Mouse (Mus musculus) cerebellum, adult 11 months (tissue): ENCODE results near the gene Cenps.
"Not testable (repeated sequence)": the region's sequence is repeated elsewhere in the genome, so short reads cannot be mapped to it uniquely, and the experiment has no call there.

ENCODE experiments used
- DNase-seq: peaks from one replicate; pipeline ENCODE4 v3.0.0; 2022

Cenps gene

DNA sequence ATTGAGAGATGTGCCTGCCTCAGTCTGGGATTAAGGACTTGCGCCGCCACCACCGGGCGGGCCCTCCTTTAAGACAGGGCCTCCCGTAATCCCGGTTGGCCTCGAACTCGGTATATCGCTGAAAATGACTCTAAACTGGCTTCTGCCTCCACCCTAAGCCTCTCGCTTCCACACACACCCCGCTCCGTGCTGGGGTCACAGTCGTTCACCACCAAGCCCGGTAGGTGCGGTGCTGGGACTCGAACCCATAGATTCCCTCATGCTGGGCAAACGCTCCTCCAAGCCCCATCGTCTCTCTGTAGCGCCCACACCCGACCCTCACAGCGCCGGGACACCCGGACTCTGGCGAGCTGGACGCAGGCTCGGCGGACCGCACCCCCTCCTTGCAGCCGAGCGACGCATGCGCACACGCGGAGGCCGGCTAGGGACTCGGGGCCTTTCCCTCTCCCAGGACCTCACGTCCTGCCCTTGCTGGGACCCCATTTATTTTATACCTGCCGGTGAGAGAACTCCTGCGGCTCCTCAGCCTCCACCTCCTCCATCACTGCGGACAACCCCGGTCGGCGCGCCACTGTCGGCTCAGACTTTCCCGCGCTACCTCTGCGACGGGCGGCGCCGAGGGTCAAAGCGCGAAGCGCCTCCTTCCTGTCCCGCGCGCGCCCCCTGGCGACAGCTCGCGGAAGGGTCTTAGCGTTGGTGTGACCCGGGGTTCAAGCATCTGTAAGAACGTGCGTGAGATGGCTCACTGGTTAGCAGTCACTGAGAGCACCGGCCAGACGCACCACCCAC, at the start of gene Cenps:
Cenps (minus strand) TSS at position 648 of the 789 bp plus-strand sequence.
- DNase-seq = peak; percentile 88

DNA sequence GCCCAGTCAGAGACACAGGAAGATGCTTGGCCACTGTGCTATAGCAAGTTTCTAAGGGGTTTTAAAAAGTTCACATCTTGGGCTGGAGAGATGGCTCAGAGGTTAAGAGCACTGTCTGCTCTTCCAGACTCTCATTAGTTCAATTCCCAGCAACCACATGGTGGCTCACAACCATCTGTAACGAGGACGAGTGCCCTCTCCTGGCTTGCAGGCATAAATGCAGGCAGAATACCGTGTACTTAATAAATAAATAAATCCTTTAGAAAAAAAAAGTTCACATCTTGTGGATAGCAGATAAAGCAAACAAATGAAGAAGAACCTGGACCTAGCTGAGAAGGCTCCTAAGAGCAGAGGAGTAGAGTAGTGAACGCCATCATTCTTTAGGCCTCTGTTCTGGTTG, 45.3 kb upstream of the Cenps start:
- DNase-seq = no peak

DNA sequence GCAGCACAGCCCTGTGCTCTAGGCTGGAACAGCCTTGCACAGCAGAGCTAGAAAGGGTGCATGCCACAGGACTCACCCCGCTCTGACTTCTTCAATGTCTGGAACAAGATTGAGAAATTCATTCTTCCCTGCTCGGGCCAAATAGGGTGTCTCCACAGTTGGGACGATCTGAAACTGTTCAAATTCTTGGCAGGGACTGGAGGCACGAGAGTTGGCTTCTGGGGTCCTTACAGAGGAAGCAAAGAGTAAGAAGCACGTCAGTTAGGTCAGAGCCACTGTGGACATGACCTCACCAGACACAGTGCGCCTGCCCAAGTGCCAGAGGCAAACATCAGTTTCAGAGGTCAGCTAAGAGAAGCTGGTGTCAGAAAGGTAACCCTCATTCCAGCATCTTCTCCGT, 44.8 kb upstream of the Cenps start:
- DNase-seq = no peak

DNA sequence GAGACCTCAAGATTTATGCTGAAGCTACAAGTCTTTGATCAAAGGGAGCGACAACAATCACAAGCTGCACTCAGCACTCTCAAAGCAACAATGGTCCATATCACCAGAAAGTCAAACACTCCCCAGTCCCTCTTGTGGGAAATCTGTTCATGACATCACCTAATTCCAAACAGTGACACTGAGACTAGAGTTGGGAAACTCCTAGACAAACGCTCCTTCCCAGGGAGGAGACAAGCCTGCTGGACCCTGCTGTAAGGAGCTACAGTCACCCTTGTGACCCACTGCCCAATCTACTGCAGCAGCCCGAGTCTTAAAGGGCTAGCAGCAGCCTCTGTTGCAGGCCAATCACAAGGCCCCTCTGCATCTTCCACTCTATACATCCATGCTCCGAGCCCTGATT, 42.1 kb upstream of the Cenps start:
- no peak for DNase-seq

DNA sequence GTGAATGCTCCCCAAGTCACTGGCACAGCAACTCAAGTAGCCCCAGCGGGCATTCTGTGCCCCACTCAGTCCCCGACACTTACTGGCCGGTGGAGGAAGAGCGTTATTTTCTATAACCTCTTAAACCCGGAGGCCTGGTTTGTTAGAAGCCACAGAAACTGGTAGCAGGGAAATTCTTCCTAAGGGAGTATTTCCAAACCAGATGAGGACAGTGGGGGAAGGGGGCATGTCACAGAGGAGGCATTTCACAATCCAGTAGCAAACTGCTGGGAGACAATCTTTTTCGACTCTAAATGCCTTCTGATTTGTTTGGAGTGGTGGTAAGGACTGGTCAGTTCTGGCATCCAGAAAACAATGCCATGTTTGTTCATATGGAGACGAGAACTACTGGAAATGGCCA, 41.7 kb upstream of the Cenps start:
- no peak for DNase-seq

DNA sequence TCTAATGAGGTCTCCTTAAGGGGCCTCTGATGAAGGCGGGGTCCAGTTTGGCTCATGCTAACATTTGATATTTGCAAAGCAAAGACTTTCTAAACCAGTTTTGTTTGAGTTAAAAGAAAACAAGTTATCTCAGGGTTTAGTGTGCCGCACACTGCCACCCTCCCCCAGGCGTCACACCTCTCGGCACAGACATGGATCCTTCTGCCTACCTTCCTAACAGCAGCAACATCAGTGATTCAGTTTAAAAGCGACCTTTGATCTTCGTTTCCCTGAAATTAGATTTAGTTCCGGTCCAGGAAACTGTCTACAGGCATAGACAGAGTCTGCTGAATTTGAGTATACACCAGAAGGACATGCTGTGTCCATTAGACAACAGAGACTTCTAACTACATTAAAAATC, 40.9 kb upstream of the Cenps start:
- DNase-seq = no peak

DNA sequence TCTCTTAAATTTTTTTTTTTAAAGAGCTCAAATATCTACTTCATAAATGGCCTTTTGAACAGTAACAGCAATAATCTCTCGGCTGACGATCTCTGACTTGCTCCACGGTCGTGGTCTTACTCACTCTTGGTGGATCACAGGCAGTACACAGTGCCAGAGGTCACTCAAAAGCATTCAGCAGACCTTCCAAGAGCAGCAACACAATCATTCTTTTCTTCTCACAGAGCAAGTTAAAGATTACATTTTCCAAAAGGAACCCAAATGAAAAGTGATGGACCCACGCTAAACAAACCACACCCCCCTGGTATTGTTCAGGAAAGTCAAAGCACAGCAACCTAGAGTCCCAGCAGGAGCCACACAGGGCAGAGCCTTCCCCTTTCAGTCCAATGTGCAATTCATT, 39.6 kb upstream of the Cenps start:
- no peak for DNase-seq

DNA sequence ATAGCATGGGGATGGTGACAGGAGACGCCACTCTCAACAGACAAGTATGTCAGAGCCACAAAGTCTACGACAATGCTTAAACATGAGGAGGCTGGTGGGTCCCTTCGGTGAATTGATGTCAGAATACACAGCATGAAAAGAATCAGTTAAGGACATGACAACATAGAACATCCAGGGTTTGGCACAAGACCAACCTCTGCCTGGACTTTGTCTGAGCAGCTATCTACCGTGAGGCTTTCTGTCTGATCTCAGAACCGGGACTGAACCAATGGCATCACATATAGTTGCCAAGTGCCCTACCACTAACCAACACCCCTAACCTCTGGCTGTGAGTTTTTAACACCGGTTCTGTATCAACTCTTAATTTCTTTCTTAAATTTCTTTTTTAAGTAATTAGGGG, 39.2 kb upstream of the Cenps start:
- DNase-seq = no peak

DNA sequence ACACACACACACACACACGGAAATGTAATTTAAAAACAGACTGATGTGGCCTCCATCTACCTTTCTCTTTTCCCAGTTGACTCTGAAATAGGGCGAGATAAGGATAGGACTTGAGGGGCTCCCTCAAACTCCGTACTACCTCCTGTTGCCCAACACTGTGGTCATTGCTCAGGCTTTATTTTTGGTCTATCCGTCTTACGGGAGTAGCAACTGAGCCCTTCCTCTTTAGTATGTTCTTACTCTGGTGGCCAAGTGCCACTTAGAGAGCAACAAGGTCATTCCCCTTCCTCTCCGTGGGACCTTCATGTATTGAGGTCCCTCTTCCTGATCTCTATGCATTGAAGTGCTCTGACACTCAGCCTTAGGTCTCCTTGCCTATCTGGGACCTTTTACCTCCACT, 36.2 kb upstream of the Cenps start:
- no peak for DNase-seq

DNA sequence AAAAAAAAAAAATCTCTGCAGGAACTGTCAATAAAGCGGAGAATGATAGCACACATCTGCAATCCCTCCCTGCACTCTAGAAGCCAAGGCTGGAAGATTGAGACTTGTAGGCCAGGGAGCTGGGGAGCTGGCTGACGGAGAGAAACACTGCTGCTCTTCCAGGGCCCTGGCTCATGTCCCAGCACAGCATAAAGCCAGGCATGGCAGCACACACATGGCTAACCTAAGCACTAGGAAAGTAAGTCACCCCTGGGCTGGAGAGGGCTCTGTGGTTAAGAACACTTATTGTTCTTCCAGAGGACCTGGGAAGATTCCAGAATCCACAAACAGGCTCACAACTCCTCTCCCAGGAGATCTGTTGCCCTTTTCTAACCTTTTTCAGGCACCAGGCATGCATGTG, 35.2 kb upstream of the Cenps start:
- peak; percentile 31 for DNase-seq

DNA sequence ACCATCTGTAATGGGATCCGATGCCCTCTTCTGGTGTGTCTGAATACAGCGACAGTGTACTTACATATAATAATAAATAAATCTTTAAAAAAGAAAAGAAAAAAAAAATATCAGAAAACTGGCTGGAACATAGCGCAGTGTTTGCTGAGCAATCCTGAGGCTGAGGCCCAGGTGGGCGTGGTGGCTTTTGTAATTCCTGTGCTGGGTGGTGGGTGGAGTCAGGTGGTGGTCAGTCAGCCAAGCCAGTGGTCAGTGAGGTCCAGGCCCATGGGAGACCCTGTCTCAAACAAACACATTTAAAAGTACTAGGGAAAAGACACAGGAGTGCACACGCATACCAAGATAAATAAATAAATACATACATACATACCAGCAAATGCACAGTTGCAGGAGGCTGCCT, 34.7 kb upstream of the Cenps start:
- DNase-seq = no peak

DNA sequence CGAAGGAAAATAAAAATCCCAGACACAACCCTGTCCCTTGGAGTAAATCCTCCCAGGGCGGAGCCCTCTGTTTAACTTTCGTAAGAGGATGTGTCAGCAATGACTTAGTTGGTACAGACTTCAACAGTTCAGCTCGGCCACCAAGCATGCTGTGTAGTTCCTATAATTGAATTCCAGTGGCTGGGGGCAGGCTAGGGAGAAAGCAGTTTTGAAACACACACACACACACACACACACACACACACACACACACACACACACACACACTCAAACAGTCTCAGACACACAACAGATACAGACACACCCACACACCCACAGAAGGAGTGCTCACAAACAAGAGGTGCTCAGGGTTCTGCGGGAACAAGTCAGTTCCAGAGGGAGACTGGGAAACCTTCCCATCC, 34.2 kb upstream of the Cenps start:
- no peak for DNase-seq

DNA sequence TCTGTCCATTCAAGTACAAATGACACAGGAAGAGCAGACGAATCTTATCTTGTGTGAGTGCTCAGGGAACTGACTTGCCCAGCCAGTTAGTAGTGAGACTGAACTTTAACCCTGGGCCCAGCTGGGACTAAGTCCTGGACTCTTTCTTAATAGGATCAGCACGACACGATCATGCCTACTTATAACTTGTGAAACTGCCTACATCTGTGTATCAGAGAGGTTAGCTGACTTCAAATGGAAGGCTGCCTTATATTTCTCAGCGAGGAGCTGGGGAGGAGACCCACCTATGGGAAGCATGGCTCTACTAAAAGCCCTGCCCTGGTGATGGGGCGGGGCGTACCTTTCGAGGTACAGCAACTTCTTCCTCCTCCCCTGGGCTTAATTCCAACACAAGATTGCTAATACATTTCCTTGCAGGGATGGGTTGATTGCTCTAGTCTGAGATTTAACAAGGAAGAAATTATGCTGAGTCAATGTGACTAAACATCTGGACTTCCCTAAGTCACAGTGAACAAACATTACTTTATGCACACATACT, 33.0 kb upstream of the Cenps start:
- no peak for DNase-seq

DNA sequence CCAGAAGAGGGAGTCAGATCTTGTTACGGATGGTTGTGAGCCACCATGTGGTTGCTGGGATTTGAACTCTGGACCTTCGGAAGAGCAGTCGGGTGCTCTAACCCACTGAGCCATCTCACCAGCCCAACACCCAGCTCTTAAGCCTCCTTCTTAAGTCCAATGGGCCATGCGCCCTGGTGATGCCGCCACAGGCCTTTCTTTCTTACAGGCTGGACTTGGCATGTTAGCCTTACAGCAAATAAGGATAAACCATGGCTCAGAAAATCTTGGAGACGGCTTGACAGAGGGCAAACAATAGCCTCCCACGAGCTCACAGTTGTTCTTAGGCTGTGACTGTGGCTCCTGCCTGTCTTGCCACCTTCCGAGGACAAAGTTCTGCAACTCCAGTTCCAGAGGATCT, 32.5 kb upstream of the Cenps start:
- not testable (repeated sequence) for DNase-seq

DNA sequence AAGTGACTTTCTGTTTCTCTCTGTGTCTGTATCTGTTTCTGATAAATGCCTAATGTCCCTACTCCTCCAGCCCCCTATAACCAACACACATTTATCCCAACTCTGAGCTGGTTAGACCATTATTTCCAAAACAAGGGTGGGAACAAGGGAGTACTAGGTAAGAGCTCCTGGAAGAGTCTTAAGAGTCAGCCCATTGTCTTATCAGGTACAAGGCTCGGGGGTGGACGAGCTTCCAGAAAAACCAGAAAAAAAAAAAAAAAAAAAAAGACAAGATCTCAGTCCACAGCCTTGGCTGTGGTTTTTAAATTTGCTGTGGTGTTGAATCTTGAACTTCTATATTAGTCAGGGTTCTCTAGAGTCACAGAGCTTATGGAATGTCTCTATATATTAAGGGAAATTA, 30.6 kb upstream of the Cenps start:
- DNase-seq = no peak

DNA sequence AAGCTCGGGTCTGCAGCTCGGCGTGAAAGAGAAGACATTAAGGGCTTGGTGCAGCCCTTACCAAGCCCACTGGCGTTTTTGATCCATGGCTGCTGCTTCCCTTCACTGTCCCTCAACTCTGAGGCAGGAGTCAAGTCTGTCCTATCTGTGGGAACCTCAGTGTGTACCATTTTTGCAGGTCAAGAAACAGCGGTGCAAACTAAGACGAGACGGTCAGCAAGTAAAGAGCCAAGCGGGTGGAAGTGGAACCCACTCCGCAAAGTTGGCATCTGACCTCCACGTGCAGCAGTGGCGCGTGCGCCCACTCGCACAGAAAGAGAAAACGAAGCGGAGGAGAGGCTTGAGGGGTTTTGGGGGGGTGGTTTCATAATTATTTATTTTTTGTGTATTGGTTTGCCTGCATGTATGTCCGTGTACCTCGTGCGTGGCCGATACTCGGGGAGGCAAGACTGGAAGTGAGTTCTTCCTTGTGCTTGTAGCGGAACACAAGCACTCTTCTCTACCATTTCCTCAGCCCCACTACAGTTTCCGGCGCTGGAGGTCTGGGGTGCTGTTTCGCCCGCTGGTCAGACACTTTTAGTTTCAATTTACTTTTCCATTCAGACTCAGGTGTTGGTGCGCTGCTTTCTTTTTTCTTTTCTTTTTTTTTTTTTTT, 29.7 kb upstream of the Cenps start:
- no peak for DNase-seq

DNA sequence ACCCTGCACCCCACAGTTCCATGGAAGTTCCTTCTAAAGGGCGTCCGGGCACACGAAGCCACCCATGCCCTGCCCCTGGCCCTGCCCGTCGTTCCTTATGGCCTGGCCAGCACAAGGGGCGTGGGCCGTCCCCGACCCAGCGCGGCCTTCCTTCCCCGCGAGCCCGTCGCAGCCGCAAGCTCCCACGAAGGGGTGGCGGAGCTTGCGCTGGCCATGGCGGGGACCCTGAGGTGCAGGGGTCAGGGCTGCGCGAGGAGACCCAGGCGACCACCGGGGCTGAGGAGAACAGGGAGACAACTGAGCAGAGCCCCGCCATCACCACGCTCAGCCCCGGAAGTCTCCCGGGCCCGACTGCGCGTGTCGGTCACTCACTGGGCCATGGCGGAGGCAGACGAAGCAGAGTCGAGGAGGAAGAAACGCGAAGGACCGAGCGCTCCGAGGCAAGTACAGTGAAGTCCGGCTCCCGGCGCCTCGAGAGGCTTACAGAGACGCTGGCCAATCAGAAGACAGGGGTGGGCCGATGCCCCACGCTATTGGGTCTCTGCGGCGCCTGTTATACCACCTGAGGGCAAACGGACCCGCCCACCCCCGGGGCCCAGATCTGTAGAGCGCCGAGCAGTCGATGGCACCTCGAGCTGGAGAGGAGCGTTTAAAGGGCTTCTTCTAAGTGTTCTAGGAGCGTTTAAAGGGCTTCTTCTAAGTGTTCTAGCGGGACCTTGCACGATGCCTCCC, 29.0 kb upstream of the Cenps start, which contains the start of gene Pgd:
Pgd (minus strand) TSS at position 557 of the 732 bp plus-strand sequence.
- DNase-seq = peak; percentile 94

DNA sequence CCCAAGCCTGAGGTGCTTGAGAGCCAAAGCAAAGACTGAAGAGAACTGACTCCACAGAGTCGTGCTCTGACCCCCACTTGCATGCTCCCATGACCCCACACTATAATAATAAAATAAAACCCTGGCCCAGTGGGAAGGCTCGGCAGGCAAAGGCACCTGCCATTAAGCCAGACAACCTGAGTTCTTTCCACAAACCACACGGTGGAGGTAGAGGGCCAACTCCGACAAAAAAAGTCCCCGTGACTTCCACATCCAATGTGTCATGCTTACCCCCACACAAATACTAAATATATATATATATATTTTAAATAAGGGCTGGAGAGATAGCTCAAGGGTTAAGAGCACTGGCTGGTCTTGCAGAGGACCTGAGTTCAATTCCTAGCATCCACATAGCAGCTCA, 26.7 kb upstream of the Cenps start:
- DNase-seq = no peak

DNA sequence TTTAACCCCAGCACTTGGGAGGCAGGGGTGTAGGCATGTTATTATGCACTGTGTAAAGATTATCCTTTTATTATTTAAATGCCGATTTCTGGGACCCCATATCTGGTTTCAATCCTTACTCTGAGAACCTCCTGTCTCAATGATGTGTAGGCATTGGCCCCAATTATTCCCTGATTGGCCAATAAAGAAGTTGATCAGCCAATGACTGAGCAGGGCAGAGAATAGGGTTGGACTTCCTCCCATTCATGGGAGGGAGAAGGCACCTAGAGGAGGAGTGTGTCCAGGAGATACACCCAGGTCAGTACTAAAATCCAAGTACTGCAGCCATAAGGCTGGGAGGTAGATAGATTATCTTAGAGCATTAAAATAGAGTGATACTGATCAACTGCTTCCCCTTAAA, 25.8 kb upstream of the Cenps start:
- no peak for DNase-seq

DNA sequence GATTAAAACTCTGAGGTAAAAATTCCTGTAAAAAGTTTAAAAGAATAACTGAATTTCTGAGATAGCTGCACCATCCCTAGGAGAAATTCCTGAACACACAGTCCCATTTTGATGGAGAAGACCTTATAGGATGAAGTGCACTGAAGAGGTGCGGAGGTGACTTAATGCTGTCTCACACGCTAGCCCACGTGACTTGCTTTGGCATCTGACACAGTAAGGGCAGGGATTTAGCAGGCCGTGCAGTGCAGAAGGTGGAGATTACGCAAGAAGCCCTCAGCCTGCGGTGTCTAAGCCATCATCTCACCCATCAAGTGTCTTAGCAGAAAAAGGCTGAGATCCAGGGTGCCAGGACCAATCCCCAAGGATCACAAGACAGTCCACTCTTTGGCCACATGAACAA, 23.7 kb upstream of the Cenps start:
- DNase-seq = no peak

DNA sequence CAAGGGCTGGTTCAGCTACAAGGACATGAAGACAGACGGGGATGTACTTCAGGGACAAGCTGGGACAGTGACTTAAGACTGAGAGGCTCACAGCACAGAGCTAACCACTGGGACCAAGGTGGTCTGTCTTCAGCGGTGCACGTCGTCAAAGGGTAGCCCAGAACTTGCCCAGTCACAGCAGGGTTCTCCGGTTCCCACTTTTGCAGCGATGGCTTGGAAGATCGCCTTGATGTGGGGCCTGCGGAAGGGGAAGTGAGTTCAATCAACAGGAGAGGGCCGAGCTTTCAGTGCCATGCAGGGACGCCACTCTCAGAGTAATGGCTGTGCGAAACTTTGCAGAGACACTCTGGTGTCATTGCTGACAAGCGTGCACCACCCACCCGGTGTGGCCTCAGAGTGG, 22.5 kb upstream of the Cenps start:
- no peak for DNase-seq

DNA sequence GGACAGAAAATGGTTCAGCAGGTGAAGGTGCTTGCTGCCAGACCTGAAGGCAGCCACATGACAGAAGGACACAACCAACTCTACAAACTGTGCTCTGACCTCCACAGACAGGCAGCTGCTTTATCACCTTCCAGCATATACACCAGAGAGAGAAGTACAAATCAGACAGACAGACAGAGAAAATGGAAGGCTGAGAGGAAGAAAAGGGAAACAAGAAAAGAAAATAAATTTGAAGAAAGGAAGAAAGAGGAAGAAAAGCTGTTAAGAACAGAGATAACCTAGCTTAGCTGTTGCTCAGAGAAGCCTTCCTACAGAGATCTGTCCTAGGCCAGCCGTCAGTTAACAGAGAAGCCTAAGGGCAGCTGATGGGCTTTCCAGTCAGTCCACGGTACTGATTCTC, 21.8 kb upstream of the Cenps start:
- DNase-seq = no peak

DNA sequence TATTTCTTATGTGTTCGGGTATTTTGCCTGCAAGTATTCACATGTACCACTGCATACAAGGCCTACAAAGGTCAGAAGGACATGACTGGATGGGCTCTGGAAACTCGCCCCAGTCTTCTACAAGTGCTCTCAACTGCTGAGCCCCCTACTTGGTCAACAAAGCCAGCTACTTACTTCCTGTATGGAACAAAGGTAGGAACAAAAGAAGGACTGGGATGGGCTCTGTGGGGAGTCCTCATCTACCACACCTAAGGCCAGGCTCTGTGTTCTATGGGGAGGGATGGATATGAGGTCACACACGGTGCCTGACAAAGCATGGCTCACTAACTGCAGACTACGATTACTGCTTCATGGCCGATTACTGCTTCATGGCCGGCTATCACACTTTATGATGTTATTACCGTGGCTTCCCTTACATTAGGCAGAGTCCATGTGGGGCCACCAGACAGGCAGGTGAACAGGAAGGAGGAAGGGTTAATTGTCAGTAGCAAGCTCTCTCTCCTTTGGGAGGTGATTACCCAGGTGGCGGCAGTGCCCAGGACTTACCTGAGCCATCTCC, 20.1 kb upstream of the Cenps start:
- no peak for DNase-seq
